Comparison of ENCODE assay signal across 8 mouse cellular contexts in the genomic region with DNA sequence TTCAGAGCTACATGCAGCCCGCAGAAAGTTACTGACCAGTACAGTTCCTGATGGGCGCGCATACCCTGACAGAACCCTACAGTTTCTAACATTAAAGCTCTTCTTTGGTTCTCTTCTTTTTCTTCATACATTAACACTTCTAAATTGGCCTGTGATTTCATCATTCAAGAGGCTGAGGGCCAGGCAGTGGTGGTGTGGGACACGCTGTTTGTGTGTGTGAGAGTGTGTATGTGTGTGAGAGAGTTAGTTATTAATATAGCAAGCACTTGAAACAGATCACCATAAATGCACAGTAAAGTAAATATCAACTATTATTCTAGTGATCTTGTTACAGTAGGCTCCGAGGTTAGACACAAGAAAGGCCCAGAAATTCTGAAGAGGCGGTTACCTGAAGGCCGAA. TPM values are rescaled to one million over a fixed set of nuclear protein-coding genes. Genes with fewer than 3 reads are reported as not detected.
A peak's percentile ranks its signal among the peaks of the same experiment; 100 is the strongest.
DNase-seq lines count a peak whose midpoint lies in the region; ATAC-seq and TF ChIP-seq lines count a peak whose summit lies in the region.

No protein-coding gene starts in this region.

- 62% methylated on average over 7 of the region's 7 CpGs for WGBS in heart, embryonic 15.5 days
- WGBS in hindbrain, embryonic 11.5 days = 72% methylated on average over 7 of the region's 7 CpGs

- H3K4me1 ChIP-seq in heart, embryonic 15.5 days (replicated peaks) = peaks cover 12% of the 10 kb centered on the region
- peaks cover 9 to 14% of the 10 kb centered on the region in 2 experiments; a peak in 3 of 4 replicates for H3K4me1 ChIP-seq in MEL (ENCODE audit: control insufficient read depth in 1 of 2, insufficient read depth in 2 of 2, low read length in 2 of 2)
- H3K4me1 ChIP-seq in hindbrain, embryonic 11.5 days (replicated peaks; ENCODE audit: control insufficient read depth, insufficient read depth, low read length) = no peaks in the 10 kb centered on the region
- peaks cover 39% of the 10 kb centered on the region for H3K4me1 ChIP-seq in megakaryocyte, embryonic 14.5 days

- peak in 1 of 2 experiments; percentile 23; a peak in 1 of 4 replicates for TF ChIP-seq EP300 in MEL (IDR thresholded peaks at IDR 0.05; ENCODE audit: low read depth in 1 of 2, low read length in 2 of 2)

- peak overlapping the region; percentile 63 for H3K27ac ChIP-seq in heart, embryonic 15.5 days
- peak overlapping the region; percentile 91 for H3K27ac ChIP-seq in MEL (ENCODE audit: control insufficient read depth, low read depth, low read length)
- no peak overlapping the region for H3K27ac ChIP-seq in hindbrain, embryonic 11.5 days (ENCODE audit: low read depth, low read length)

- no peaks in the 10 kb centered on the region for H3K27me3 ChIP-seq in heart, embryonic 15.5 days
- H3K27me3 ChIP-seq in MEL (ENCODE audit: control insufficient read depth in 1 of 2, insufficient read depth in 2 of 2, low read length in 2 of 2) = no peaks in the 10 kb centered on the region
- H3K27me3 ChIP-seq in hindbrain, embryonic 11.5 days (ENCODE audit: control insufficient read depth, insufficient read depth, low read length) = no peaks in the 10 kb centered on the region
- H3K27me3 ChIP-seq in megakaryocyte, embryonic 14.5 days (replicated peaks) = no peaks in the 10 kb centered on the region

- H3K4me2 ChIP-seq in heart, embryonic 15.5 days = peak overlapping the region; percentile 83
- H3K4me2 ChIP-seq in hindbrain, embryonic 11.5 days (replicated peaks; ENCODE audit: low read depth, low read length) = peak overlapping the region; percentile 75

- H3K4me3 ChIP-seq in heart, embryonic 15.5 days = peak overlapping the region; percentile 74
- peak overlapping the region; percentile 79 to 87 for H3K4me3 ChIP-seq in MEL (ENCODE audit: control insufficient read depth in 1 of 2, insufficient read depth in 1 of 2, low read depth in 2 of 2, low read length in 2 of 2)
- H3K4me3 ChIP-seq in hindbrain, embryonic 11.5 days (ENCODE audit: low read depth, low read length) = peak overlapping the region; percentile 79
- peak overlapping the region; percentile 95 for H3K4me3 ChIP-seq in megakaryocyte, embryonic 14.5 days (replicated peaks)

- H3K79me2 ChIP-seq in MEL (ENCODE audit: control insufficient read depth, insufficient read depth, low read length, poor library complexity) = peaks cover 32% of the 10 kb centered on the region

- no peak for ATAC-seq in heart, embryonic 15.5 days (replicated peaks; ENCODE audit: insufficient number of reproducible peaks, insufficient read depth, low FRiP score, low read depth)
- 0 out of 2 replicates have a peak, but pooled peaks have one; percentile 7 for ATAC-seq in hindbrain, embryonic 11.5 days (ENCODE audit: low FRiP score)

- TF ChIP-seq RAD21 in MEL (IDR thresholded peaks at IDR 0.05; ENCODE audit: low read depth, low read length) = no peak

- no peak for DNase-seq in heart, postnatal 4 days
- DNase-seq in MEL (ENCODE audit: low read depth, low spot score) = no peak
- DNase-seq in hindbrain, embryonic 11.5 days (ENCODE audit: low spot score) = no peak
- no peak for DNase-seq in frontal cortex, adult 2 months (ENCODE audit: extremely low spot score in 1 of 2, low spot score in 1 of 2)
- DNase-seq in thymus, adult 18-20 months = no peak
- DNase-seq in thymus, postnatal 10 days (ENCODE audit: low spot score in 2 of 2) = no peak

- no peak for TF ChIP-seq CTCF in MEL (IDR thresholded peaks at IDR 0.05 in 2 of 3, conservative IDR thresholded peaks at IDR 0.05 in 1 of 3; ENCODE audit: control insufficient read depth in 1 of 3, insufficient read depth in 1 of 3, low read depth in 2 of 3, low read length in 3 of 3, poor library complexity in 1 of 3, severe bottlenecking in 1 of 3)

- TF ChIP-seq POLR2A in MEL (IDR thresholded peaks at IDR 0.05; ENCODE audit: control insufficient read depth in 1 of 2, insufficient read depth in 1 of 2, low read depth in 1 of 2, low read length in 2 of 2, poor library complexity in 1 of 2) = no peak

- peaks cover 21% of the 10 kb centered on the region for H3K36me3 ChIP-seq in heart, embryonic 15.5 days
- peaks cover 24 to 39% of the 10 kb centered on the region in 2 experiments for H3K36me3 ChIP-seq in MEL (ENCODE audit: control insufficient read depth in 1 of 2, insufficient read depth in 2 of 2, low read length in 2 of 2)
- H3K36me3 ChIP-seq in hindbrain, embryonic 11.5 days (ENCODE audit: control insufficient read depth, insufficient read depth, low read length) = peaks cover 9% of the 10 kb centered on the region
- peaks cover 28% of the 10 kb centered on the region for H3K36me3 ChIP-seq in megakaryocyte, embryonic 14.5 days (replicated peaks; ENCODE audit: low read length)

- no peaks in the 10 kb centered on the region; the same call in 1 of the 2 replicates for H3K9me3 ChIP-seq in heart, embryonic 15.5 days (replicated peaks)
- H3K9me3 ChIP-seq in MEL (replicated peaks; ENCODE audit: insufficient read depth, low read length) = no peaks in the 10 kb centered on the region
- no peaks in the 10 kb centered on the region for H3K9me3 ChIP-seq in hindbrain, embryonic 11.5 days (ENCODE audit: control insufficient read depth, low read length)
- H3K9me3 ChIP-seq in megakaryocyte, embryonic 14.5 days = no peaks in the 10 kb centered on the region

- peak overlapping the region; percentile 75 for H3K9ac ChIP-seq in heart, embryonic 15.5 days
- peak overlapping the region; percentile 87 for H3K9ac ChIP-seq in MEL (ENCODE audit: control insufficient read depth, low read depth, low read length, poor library complexity, severe bottlenecking)
- H3K9ac ChIP-seq in hindbrain, embryonic 11.5 days (ENCODE audit: low read depth, low read length) = 0 out of 2 replicates have a peak overlapping the region, but pooled peaks have one; percentile 75

TF ChIP-seq in MEL, 35 proteins besides CTCF, POLR2A, EP300 and RAD21 (continues in another document):
- TF ChIP-seq SMC3 (IDR thresholded peaks at IDR 0.05; ENCODE audit: low read depth, low read length) (no peak), USF2 (IDR thresholded peaks at IDR 0.05; ENCODE audit: borderline replicate concordance in 1 of 2, insufficient read depth in 1 of 2, low read depth in 1 of 2, low read length in 2 of 2) (no peak), POLR2AphosphoS2 (IDR thresholded peaks at IDR 0.05; ENCODE audit: low read length) (no peak), CHD1 (IDR thresholded peaks at IDR 0.05; ENCODE audit: low read depth, low read length) (peak; percentile 92), MAX (IDR thresholded peaks at IDR 0.05; ENCODE audit: low read length) (peak; percentile 51)

RNA-seq across cellular contexts. Expression of gene Spag5, which starts 0.4 kb away (rescaled TPM):
- polyA plus RNA-seq in heart, embryonic 15.5 days (2015; fragmentation: Nextera tagmentation; extraction: Ambion mirVana) = 21.6 and 30.9 TPM in 2 replicates
- total RNA-seq in heart, postnatal 4 days (2021) = 10 to 100 TPM; 32.6 to 33.2 TPM
- 40.1 and 50.9 TPM in 2 replicates for total RNA-seq in MEL (2012; rRNA removed)
- 100 to 1,000 TPM in 1 of 2 experiments, 10 to 100 TPM in 1; 77.5 to 274 TPM for polyA plus RNA-seq in MEL (2012; ENCODE audit: insufficient read depth in 1 of 2, insufficient read length in 2 of 2, low read depth in 1 of 2, low replicate concordance in 2 of 2, missing spikeins in 1 of 2)
- polyA plus RNA-seq in hindbrain, embryonic 11.5 days (2014; fragmentation: Nextera tagmentation; extraction: Ambion mirVana) = 48.3 and 52.2 TPM in 2 replicates
- 16.9 and 30.9 TPM in 2 replicates for polyA plus RNA-seq in megakaryocyte, embryonic 14.5 days (2012; ENCODE audit: insufficient read depth, low replicate concordance)
- polyA plus RNA-seq in frontal cortex, adult 2 months (2012; rRNA removed) = 14.7 and 16.8 TPM in 2 replicates

RNA-seq across cellular contexts. Expression of gene BC030499, which starts 10.3 kb away (rescaled TPM):
- 0.23 and 0.38 TPM in 2 replicates for polyA plus RNA-seq in heart, embryonic 15.5 days (2015; fragmentation: Nextera tagmentation; extraction: Ambion mirVana)
- 1 to 10 TPM; 1.2 to 1.4 TPM for total RNA-seq in heart, postnatal 4 days (2021)
- total RNA-seq in MEL (2012; rRNA removed) = 0.73 and 1.6 TPM in 2 replicates
- 1 to 10 TPM in 1 of 2 experiments, not detected in 1; 1.1 TPM for polyA plus RNA-seq in MEL (2012; ENCODE audit: insufficient read depth in 1 of 2, insufficient read length in 2 of 2, low read depth in 1 of 2, low replicate concordance in 2 of 2, missing spikeins in 1 of 2)
- 0.11 and 0.20 TPM in 2 replicates for polyA plus RNA-seq in hindbrain, embryonic 11.5 days (2014; fragmentation: Nextera tagmentation; extraction: Ambion mirVana)
- not detected in 2 replicates for polyA plus RNA-seq in megakaryocyte, embryonic 14.5 days (2012; ENCODE audit: insufficient read depth, low replicate concordance)
- polyA plus RNA-seq in frontal cortex, adult 2 months (2012; rRNA removed) = 15.2 and 18.6 TPM in 2 replicates

RNA-seq across cellular contexts. Expression of gene Aldoc, which starts 21.9 kb away (rescaled TPM):
- 20.6 and 28.6 TPM in 2 replicates for polyA plus RNA-seq in heart, embryonic 15.5 days (2015; fragmentation: Nextera tagmentation; extraction: Ambion mirVana)
- total RNA-seq in heart, postnatal 4 days (2021) = 1 to 10 TPM; 3.3 to 3.6 TPM
- total RNA-seq in MEL (2012; rRNA removed) = 3.0 and 4.0 TPM in 2 replicates
- 1 to 10 TPM in 1 of 2 experiments, not detected in 1; 8.1 TPM for polyA plus RNA-seq in MEL (2012; ENCODE audit: insufficient read depth in 1 of 2, insufficient read length in 2 of 2, low read depth in 1 of 2, low replicate concordance in 2 of 2, missing spikeins in 1 of 2)
- 2.7 and 3.3 TPM in 2 replicates for polyA plus RNA-seq in hindbrain, embryonic 11.5 days (2014; fragmentation: Nextera tagmentation; extraction: Ambion mirVana)
- polyA plus RNA-seq in megakaryocyte, embryonic 14.5 days (2012; ENCODE audit: insufficient read depth, low replicate concordance) = 25.1 and 40.6 TPM in 2 replicates
- polyA plus RNA-seq in frontal cortex, adult 2 months (2012; rRNA removed) = 1,301 and 1,427 TPM in 2 replicates

RNA-seq across cellular contexts. Expression of gene Pigs, which starts 27.3 kb away (rescaled TPM):
- 46.1 and 62.4 TPM in 2 replicates for polyA plus RNA-seq in heart, embryonic 15.5 days (2015; fragmentation: Nextera tagmentation; extraction: Ambion mirVana)
- total RNA-seq in heart, postnatal 4 days (2021) = 10 to 100 TPM; 27.0 to 27.2 TPM
- total RNA-seq in MEL (2012; rRNA removed) = 27.6 and 28.5 TPM in 2 replicates
- 10 to 100 TPM; 51.2 to 97.1 TPM for polyA plus RNA-seq in MEL (2012; ENCODE audit: insufficient read depth in 1 of 2, insufficient read length in 2 of 2, low read depth in 1 of 2, low replicate concordance in 2 of 2, missing spikeins in 1 of 2)
- 49.4 and 54.2 TPM in 2 replicates for polyA plus RNA-seq in hindbrain, embryonic 11.5 days (2014; fragmentation: Nextera tagmentation; extraction: Ambion mirVana)
- 53.1 and 73.7 TPM in 2 replicates for polyA plus RNA-seq in megakaryocyte, embryonic 14.5 days (2012; ENCODE audit: insufficient read depth, low replicate concordance)
- 60.4 and 65.7 TPM in 2 replicates for polyA plus RNA-seq in frontal cortex, adult 2 months (2012; rRNA removed)

RNA-seq across cellular contexts. Expression of gene 2610507B11Rik, which starts 39.4 kb away (rescaled TPM):
- 63.9 and 71.9 TPM in 2 replicates for polyA plus RNA-seq in heart, embryonic 15.5 days (2015; fragmentation: Nextera tagmentation; extraction: Ambion mirVana)
- 100 to 1,000 TPM; 178 to 185 TPM for total RNA-seq in heart, postnatal 4 days (2021)
- 80.5 and 85.9 TPM in 2 replicates for total RNA-seq in MEL (2012; rRNA removed)
- 10 to 100 TPM; 75.8 to 77.6 TPM for polyA plus RNA-seq in MEL (2012; ENCODE audit: insufficient read depth in 1 of 2, insufficient read length in 2 of 2, low read depth in 1 of 2, low replicate concordance in 2 of 2, missing spikeins in 1 of 2)
- 65.4 and 94.5 TPM in 2 replicates for polyA plus RNA-seq in hindbrain, embryonic 11.5 days (2014; fragmentation: Nextera tagmentation; extraction: Ambion mirVana)
- polyA plus RNA-seq in megakaryocyte, embryonic 14.5 days (2012; ENCODE audit: insufficient read depth, low replicate concordance) = 17.1 and 39.7 TPM in 2 replicates
- 119 and 129 TPM in 2 replicates for polyA plus RNA-seq in frontal cortex, adult 2 months (2012; rRNA removed)

Comparison
In these comparisons a context has a peak if more than half of its experiments do, and no peak if none do; other contexts are left out.
1. RNA of gene Aldoc, which starts 21.9 kb away (polyA plus RNA-seq): 1,301 to 1,427 TPM in frontal cortex, adult 2 months; 25.1 to 40.6 TPM in megakaryocyte, embryonic 14.5 days, 20.6 to 28.6 TPM in heart, embryonic 15.5 days, 8.1 TPM in MEL and 2.7 to 3.3 TPM in hindbrain, embryonic 11.5 days; every median in the first group is over 10 times any median in the second.
2. Peak in every context shown above with its lines, with median percentiles within 50 percentile points of each other: H3K4me3 ChIP-seq and H3K9ac ChIP-seq.